Mouse (Mus musculus): ENCODE results near the gene Plekhn1.

Gene Plekhn1

DNA sequence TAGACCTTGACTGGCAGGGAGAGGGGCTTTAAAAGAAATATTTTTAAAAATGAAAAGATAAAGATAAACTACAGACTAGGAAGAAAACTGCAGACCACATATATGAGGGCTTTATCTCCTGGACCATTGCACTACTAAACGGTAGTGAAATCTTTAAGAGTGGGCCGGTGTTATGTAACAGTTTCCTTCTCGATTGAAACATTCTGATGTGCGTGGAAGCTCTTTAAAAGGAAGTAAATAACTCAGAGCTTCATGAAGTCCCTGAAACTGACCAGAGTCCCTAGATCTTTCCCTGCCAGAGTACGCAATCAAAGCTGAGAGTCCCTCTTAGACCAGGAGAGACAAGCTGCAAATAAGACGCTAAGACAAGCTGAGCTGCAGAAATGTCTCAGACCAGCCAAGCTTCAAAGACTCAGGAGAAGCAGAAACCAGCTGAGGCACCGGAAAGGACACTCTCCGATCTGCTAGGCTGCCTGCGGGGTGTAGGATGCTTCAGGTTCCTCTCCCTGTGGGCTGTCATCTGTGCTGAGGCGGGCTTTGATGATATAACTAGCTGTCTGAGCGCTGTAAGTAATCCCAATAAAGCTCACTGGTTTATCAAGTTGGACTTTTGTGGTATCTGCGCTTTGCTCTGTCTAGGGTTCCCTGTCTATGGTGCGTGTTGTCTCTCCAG is 24.6 kb downstream of the Plekhn1 start:
- DNase-seq: no peak

DNA sequence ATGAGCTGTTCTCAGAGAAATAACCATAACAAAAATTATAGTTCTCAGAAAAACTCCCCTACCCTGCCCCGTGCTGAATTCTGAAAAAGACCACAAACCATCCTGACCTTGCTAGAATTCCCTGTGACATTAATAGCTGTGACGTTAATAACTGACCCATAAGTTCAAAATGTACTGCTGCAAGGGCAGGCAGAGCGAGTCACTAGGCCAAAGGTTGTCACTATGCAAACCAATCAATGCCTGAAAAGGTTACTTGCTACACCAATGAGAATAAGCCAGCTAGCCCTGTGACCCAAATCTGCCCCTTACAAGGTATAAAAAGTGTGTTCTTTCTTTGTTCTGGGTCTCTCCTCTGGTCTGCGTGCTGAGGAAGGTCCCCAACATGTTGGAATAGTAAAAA is 25.8 kb downstream of the Plekhn1 start:
- no peak for DNase-seq

DNA sequence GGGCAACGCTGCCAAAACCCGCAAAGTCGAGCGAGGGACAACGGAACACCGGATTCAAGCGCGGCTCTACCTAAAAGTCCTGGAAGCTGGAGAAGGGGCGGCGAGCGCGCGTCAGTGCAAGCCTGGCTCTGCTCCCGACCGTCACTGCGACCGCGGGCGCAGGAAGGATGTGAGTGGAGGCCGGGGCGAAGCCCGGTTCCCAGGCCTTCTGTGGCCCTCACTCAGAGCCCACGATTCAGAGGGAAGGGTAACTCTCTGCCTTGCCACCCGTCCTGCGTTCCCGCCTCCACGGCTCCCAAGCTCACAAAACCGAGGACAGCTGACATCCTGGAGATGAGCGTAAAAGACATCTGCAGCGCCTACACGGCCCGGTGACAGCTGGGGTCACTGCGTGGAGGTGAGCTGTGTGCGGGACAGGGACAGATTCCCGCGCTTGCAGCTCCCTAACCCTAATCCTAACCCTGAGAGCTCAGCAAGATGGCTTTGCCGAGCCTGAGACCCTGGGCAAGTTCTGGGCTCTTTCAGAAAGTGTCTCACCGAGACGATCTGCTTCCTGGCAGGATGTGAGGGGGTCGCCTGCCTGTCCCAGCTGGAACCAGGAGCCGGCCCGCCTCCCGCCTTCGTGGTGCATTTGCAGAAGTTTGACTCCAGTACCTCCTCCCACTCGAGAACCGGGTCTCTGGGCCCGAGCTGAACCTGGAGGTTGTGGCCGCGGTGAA is 31.1 kb downstream of the Plekhn1 start:
- DNase-seq: peak; percentile 48 to 61

DNA sequence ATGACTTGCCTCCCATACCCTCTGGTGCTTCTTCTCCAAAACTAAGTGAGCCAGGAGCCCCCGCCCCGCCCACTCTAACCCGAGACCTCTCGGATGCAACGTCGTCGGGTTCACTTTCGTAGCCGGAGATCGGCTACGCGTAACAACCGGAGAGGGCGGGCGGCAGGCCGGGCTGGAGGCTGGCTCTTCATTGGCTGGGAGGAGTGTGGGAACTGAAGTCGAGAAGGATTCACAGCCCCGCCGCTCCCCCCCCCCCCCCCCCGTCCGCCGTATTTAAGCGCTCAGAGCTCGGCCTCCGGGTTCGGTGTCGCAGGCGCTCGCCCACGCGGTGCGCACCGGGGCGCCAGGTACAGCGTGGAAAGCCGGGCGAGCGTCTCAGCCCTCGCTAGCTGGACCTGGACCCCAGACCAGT is 31.6 kb downstream of the Plekhn1 start, which contains the start of gene AW011738:
TSS of gene AW011738 (plus strand) at position 304 of the 412 bp plus-strand sequence.
- peak; percentile 82 to 88 for DNase-seq

DNA sequence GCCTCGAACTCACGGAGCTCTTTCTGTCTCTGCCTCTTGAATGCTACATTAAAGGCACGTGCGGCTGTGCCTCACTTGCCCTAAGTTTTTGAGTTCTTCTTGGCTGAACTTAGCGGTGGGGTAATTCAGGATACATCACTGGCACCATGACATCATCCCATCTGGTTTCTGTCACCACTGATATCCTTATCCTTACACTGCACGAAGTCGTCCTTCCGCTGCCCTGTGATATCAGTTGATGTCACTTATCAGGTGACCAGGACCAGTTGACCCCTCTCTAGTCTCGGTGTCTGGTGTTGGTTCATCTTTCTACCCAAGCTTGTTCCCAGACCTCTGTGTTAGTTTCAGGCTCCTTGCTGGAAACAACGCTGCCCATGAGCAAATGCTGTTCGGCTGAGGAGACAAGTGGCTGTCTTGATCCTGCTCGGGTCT is 32.2 kb downstream of the Plekhn1 start:
- DNase-seq: no peak

DNA sequence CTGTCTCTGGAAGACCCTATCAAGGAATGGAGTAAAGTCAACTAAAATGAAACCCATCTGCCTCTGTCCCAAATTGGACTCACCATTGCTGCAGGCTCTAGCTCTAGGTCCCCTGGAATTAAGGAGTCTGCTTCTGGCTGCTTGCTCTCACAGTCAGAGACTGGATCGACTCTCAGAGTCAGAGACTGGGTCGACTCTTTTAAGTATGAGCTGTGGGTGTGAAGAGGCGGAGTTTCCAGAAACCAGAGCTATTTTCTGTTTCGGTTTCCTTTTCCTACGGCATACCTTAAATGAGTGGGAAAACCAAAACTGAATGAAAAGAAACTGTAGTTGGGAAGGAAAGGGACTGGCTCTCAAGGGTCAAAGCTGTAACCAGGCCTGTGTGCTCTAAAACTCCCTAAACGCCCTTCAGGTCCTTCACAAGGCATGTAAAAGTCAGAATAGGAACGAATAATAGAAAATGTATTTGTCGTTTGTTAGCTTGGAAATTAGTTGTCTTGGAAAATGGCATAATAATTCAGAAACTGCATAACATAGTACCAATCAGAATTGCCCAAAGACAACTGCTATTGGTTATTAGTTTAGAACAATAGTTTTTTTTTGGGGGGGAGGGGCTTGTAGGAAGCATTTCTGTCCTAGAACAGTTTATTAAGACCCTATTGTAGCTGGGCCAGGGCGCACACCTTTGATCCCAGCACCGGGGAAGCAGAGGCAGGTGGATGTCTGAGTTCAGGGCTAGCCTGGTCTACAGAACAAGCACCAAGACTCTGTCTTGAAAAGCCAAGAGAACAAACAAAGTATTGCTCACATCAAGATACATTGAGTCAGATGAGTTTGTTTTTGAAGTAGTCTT is 33.8 kb downstream of the Plekhn1 start, which contains the start of gene Isg15:
TSS of gene Isg15 (minus strand) at position 196 of the 853 bp plus-strand sequence.
- no peak for DNase-seq

DNA sequence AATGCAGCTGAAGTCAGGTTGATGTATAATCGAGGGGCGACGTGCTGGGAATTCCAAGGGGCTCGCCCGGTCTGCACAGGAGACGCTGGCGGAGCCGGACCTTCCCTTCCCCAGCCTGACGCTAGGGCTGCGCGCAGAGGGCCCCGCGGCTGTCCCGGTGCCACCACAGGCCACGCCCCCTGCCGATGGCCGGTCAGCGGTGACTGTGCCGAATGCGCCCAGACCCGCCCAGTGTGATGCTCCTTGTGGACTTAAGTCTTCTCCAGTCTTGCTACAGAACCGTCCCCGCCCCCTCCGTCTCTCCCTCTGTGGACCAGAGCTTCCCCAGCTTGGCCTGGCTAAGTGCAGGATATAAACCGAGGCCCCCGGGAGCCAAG is 36.8 kb downstream of the Plekhn1 start:
- peak; percentile 93 to 94 for DNase-seq

DNA sequence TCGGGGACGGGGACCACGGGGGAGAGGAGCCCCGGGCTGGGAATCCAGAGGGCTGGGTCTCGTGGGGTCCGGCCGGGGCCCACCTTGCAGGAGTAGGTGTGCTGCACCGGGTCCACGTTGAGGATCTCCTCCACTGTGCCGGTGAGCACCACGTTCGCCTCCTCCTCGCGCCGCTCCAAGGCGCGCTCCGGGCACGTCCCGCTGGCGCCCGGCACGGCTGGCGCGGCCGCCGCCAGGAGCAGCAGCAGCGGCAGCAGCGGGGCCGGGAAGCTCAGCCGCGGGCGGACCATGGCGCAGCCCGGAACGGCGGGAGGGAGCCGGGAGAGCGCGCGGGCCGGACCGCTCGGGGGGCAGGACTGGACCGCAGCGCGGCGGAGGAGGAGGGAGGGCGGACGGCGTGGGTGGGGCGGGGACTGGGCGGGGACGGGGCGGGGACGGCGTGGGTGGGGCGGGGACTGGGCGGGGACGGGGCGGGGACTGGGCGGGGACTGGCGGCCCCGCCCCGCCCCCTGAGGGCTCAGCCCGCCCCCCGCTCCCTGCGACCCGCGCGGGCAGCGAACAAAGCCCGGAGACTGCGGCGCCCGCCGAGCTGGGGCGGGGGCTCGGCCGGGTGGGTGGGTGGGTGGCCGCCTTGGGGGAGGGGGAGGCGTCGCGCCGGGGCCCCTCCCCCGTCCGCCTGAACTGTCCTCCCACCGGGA is 37.4 kb downstream of the Plekhn1 start, which contains the start of gene Agrn:
TSS of gene Agrn (minus strand) at position 358 of the 698 bp plus-strand sequence.
- DNase-seq: peak; percentile 81 to 87

DNA sequence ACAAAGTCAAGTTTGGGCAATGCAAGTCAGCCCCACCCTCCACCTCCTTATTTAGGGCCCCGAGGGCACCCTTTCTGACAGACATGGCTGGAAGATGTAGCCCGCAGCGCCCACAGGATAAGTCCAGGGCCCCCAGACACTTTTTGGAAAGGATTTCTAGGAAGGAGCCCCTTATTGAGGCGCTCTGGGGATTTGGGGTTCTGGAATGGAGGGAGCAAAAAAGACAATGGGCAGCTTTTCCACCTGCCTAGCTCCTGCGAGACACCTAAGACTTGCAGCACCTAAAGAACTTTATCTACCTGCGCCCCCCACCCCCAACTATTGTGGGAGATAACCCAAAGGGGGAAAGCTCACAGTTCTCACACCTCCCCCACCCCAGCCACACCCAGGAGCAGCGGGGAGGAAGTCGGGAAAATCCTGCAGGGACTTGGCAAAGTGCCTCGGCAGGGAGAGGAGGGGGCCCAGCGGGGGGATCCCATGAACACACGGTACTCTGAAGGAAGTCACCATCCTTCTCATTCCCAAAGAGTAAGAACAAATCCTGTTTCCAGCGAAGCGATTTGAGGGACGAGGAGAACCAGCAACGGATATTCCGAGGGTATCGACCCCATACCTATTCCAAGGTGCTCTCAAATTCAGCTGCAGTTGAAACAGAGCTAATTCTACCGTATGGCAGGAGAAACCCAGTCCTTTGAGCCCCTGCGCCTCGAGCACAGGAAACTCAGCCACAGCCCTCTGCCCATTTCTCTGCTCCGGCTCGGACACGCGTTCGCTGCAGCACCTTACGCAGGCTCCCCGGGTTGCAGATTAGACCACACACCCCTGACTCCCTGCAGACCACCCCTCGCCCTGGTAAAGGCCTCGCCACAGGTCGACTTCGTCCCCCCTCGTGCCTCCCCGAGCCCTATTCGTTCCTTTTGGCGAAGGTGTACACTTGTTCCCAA is 38.5 kb downstream of the Plekhn1 start:
- peak; percentile 68 to 79 for DNase-seq

DNA sequence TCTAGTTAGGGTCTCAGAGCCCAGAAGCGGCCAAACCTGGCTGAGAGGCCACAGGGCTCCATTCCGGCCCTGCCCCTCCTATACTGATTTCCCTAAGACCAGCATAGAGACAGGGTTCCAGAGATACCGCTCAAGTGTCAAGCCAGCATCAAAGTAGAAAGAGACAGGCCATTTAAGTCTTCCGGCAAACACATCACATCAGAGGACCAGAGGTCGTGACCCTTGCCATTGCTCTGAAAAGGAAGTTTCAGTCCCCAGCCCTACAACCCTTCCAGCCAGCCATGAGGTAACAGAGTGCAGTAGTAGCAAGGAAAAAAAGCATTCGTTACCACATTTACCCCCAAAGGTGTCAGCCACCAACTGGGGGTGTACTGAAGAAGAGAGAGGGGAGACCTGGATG is 40.3 kb downstream of the Plekhn1 start:
- no peak for DNase-seq

DNA sequence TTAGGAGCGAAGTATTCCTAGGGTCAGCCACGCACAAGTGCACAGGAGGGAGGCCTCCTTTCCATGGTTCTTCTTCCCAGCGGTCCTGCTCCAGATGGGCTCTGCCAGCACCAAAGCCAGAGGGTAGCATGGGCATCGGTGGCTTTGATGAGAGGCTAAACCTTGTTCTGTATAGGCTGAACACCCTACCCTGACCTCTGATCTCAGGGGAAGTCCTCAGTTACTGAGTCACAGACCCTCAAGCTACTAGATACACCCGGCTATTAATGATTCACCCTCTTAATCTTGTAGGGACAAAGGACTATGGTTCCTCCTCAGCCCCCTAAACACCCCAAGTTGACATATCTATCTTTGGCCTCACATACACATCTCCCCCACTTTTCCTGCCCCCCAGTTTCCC is 40.8 kb downstream of the Plekhn1 start:
- DNase-seq: no peak

DNA sequence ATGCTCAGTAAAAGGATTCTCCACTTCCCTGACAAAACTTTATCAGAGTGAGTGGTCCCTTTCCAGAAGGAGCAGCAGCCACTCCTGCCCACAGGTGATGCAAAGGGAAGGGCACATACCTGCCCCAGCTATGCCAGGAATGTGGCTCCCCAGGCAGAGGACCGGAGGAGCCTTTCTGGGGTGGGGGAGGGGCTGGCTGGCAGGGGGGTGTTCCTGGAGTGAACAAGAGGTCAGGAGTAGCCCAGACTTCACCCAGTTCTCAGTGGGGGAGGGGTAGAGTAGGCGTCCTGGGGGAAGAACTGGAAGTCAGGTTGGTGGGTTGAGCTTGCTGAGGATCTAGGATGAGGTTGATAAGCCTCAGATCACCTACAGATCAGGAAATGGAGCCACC is 41.5 kb downstream of the Plekhn1 start:
- peak in 1 of 2 experiments; percentile 26 for DNase-seq

DNA sequence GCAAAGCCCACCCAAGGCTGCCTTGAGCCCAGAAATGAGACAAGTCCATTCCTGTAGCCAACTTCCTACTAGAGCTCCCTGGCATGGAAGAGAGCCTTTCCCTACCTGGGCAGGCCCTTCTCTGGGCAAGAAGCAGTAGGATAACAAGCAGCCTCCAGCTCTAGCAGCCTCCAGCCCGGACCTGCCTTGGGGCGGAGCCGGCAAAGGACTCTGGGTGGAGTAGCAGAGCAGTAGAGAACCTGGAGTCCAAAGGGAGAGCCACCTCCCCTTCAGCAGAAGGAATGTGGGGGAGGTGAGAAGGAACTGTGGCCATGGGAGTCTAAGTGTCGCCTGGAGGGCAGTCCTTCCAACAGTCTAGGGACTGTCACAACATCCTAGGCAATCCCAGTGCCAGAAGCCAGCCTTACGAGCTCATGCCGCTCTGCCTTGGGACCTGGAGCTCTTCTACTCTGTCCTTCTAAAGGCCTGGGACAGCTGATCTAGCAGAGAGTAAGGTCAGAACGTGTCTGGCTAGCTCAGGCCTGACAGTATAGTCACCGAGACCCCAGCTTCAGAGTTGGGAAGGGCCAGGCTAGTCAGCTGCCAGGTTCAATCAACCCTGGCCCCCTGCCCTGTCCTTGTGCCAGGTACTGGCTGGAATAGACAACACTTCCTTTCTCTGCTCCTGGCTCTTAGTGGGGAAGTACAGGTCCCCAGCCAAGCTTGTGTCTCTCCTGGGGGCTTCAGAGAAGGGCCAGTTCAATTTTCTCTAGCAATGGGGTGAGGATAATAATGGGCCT is 42.0 kb downstream of the Plekhn1 start:
- peak; percentile 91 to 94 for DNase-seq

DNA sequence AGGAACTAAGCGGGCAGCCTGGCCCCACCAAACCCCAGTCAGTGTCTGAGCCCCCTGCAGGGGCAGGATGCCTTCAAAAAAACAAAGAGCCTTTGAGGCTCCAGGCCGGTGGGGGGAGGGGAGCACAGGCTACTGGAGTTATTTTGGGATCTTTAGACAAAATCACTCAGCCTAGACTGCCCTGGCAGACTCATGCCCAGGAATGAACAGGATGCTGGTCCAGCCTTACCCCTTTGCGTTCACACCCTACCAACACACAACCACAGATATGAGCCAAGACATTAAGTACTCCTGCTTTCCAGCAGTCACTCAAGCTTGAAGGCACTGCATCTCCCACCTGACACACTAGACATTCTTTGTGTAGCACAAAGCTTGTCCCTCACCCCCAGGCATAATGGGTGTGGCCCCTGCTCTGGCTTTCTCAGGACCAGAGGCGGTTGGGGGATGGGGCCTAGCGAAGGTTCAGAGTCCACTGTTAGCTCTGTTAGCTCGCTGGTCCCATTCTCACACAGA is 45.8 kb downstream of the Plekhn1 start:
- peak; percentile 74 to 75 for DNase-seq

DNA sequence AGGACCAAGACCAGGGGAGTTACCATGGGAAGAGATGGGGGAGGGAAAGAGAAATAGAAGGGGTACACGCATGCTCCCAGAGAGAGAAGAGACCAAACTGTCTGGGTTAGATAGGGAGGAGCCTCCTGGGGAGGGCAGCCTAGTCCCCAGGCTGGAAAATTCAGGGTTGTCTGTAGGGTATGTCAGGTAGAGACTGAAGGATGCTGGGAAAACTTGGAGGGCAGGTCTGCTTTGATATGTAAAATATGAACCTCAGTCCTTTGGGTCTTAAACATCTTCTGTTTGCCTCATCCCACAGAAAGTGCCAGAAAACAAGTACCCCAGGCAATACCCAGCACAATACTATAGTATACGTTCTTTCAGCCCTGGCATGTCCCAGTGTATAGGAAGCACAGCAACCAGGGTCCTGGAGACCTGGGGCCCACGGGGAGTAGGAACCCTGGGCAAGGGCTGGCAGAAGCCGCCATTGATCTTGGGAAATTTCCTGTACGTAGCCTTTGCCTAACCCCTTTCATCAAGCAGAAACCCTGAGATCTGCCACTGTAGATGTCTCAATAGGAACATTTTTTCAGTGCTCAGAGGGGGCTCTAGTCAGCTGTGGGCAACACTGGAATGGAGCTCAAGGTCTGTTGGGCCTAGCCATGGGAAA is 46.4 kb downstream of the Plekhn1 start:
- DNase-seq: no peak

DNA sequence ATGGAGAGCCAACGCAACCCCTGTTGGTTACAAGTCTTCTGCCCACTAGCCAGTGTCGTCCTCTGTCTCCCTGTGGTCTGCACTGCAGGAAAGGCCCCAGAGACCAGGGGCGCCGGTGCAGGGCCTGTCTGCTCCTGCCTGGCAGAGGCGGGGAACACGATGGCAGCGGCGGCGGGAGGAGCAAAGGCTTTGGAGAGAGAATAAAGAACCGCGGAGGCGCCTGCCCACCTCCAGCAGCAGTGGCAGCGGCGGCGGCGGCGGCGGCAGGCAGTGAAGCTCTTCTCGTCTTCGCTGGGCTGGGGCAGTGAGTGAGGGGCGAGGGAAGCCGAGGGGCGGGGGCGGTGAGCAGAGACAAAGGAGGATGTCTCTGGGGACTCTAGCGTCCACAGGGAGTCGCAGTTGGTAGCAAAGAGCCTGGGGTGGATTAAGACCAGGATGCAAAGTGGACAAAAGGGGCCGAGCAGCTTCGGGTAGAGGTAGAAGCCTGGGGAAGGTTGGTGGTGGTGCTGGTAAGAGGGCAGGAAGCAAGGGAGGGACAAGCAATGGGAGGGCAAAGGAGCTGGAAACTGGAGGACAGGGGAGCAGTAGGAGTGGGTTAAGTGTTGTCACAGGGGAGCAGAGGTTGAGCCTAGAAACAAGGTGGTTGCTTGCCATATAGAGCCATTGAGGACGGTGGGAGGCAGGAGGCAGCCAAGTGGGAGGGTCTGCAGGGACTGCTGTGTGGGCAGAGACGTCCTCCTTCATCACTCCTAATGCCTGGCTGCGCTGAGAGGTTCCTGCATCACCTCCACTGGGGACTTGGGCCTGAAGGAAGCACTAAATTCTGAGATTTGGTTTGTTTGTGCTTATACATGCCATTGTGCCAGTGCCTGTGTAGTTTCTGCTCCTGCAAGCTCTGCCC is 48.5 kb downstream of the Plekhn1 start:
- DNase-seq: peak; percentile 60 to 67

DNA sequence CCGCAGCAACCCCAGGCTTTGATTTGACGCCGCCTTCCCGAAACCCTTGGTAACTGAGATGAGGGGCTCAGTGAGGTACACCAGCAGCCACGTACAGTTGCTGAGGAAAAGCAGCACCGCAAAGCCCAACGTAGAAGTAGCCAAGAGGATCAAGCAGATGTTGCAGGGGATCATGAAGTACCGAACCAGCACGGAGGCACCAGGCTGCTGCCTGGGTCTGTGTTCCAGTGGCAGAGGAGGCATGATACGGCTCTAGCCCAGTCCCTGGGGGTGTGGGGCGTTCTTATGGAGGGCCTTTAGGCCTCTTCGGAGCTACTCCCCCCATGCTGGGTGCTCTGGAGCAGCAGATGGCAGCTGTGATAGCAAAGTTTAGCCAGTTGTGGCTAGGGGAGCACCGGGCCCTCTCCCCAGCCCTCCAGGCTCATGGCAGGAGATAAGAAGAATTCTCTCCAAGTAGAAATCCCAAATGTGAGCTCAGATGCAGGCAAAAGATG is 49.2 kb downstream of the Plekhn1 start:
- peak; percentile 31 to 39 for DNase-seq

DNA sequence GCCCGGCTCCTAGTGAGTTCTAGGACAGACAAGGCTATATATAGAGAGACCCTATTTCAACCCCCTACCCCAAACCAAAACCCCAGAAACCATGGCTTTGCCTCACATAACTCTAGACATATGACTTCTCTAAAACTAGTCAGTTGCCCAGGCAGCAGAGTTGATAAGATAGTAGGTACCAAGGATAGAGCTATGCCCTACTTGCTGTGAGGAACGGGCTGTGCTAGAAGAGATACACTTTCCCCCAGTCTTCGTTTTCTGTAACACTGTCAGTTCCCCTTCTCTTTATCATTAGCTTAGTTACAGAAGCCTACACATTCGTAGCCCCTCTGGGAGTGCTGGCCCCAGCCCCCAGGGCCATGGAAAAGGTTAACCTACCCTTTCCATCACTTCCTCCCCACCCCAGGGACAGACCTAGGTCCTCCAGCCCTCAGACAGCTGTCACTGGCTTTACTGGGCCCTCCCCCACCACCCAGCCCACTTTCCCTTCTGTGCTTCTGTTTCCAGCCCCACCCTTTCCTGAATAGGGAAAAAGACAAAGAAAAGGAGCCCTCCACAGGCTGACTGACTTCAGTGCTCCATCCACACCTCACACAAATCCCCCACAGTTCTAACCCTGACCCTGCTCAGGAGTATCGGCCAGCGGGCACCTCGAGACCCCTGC is 50.2 kb downstream of the Plekhn1 start:
- DNase-seq: peak in 1 of 2 experiments; percentile 28

All from cerebellum, postnatal 10 days (tissue).